Mouse (Mus musculus) olfactory bulb, adult 2 months (tissue): ENCODE data around the gene 1700056E22Rik.

Source experiments
- CTCF ChIP-seq: fragments of 200-500 bp; IDR thresholded peaks from 2 replicates; pipeline ENCODE4 v1.5.1; 2012; ENCODE audit warnings: low read depth, mild to moderate bottlenecking, low read length, moderate library complexity; ENCODE audit not compliant: insufficient read depth
- POLR2A ChIP-seq: fragments of 200-500 bp; IDR thresholded peaks from 2 replicates; pipeline ENCODE4 v1.6.1; 2012; ENCODE audit warnings: mild to moderate bottlenecking, low read depth, low read length, moderate library complexity; ENCODE audit not compliant: insufficient read depth

DNA sequence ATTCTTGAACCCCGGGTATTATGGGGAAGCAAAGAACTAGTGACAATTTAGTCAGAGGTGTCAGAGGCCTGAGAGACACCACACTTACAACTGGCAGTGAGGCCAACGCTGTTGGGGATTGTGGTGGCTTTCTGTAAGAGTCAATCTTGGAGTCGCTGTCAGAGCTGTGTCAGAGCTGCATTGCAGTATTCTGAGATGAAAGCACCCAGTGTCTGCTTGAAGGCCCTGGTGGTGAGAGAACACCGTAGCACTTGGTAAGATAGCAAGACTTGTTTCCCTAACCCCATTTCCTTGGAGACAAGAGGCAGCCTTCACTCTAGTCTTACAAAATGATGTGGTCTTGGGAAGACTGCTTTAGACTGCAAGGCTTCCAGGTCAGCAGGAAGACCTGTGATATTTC lies 18.2 kb upstream of the 1700056E22Rik start:
- TF ChIP-seq CTCF, result no peak
- TF ChIP-seq POLR2A, result no peak
